Mouse (Mus musculus): ENCODE results near the gene Dnah2. TPM values are rescaled to one million over a fixed set of nuclear protein-coding genes. Genes with fewer than 3 reads are reported as not detected.

The Dnah2 gene
- polyA plus RNA-seq, 1 experiment from 2014 or later = 3.1 TPM

- WGBS = under 1% methylated on average over 45 of the region's 46 CpGs
- peak overlapping the region; percentile 65 for H3K4me3 ChIP-seq (replicated peaks)
- no peaks in the 10 kb centered on the region for H3K9me3 ChIP-seq (replicated peaks)
- ATAC-seq (ENCODE audit: low FRiP score) = peak; percentile 46
- H3K4me2 ChIP-seq = peak overlapping the region; percentile 96
- peaks cover 68% of the 10 kb centered on the region for H3K4me1 ChIP-seq
- H3K36me3 ChIP-seq = peaks cover 45% of the 10 kb centered on the region
- peak overlapping the region; percentile 77 for H3K9ac ChIP-seq (replicated peaks)
- H3K27me3 ChIP-seq (replicated peaks) = no peaks in the 10 kb centered on the region
- H3K27ac ChIP-seq (replicated peaks) = peak overlapping the region; percentile 98
Observed at GRCm38 (mm10) chr11:69409378-69410044, 139.4 kb downstream of the Dnah2 start.

DNA sequence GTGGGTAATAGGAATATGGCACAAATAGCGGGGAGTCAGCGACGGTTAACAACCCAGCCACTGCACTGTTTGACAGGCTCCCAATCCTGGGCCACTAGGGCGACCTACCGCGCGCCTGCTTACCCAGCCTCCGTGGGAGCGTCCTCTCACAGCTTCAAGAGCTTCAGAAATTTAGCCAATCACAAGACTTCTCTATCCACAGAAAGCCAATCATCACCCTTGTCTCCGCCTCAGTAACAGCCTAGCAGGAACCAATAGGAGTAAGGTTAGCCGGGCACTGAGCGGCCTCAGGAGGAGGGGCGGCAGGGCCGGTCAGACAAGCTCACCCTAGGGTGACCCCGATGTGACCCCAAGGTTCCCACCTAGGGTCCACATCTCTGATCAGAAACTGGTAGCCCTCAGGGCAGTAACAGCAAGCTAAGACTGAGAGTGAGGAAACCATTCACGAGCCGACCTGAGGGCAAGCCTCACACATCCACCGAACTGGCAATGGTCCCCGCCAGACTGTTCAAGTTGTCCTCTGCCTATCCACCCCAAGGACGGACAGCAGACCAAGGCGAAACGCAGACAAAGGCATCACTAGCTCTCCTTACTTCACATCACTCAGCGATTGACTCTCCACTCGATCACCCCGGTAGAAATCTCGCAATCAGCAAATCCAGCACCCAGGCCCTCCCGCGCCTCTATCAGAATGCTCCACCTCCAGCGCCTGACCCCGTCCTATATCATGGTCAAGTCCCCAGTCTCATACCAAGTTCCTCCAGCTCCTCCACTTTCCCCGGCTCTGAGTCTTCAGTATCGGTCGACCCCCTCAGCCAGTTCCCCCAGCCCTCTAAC, 140.2 kb downstream of the Dnah2 start:
- Histone ChIP-seq H3K36me3 (peaks cover 53% of the 10 kb centered on the region), H3K4me2 (peak overlapping the region; percentile 96), H3K4me1 (peaks cover 60% of the 10 kb centered on the region), H3K9me3 (replicated peaks) (no peaks in the 10 kb centered on the region), H3K27me3 (replicated peaks) (no peaks in the 10 kb centered on the region), H3K4me3 (replicated peaks) (peak overlapping the region; percentile 65), H3K27ac (replicated peaks) (peak overlapping the region; percentile 98), H3K9ac (replicated peaks) (peak overlapping the region; percentile 77)
- WGBS = under 1% methylated on average over 33 of the region's 33 CpGs
- ATAC-seq (ENCODE audit: low FRiP score) = peak; percentile 68

- H3K27ac ChIP-seq (replicated peaks) = peak overlapping the region; percentile 98
- ATAC-seq (ENCODE audit: low FRiP score) = no peak
- no peaks in the 10 kb centered on the region for H3K9me3 ChIP-seq (replicated peaks)
- peak overlapping the region; percentile 77 for H3K9ac ChIP-seq (replicated peaks)
- H3K4me3 ChIP-seq (replicated peaks) = peak overlapping the region; percentile 65
- peak overlapping the region; percentile 96 for H3K4me2 ChIP-seq
- H3K4me1 ChIP-seq = peaks cover 49% of the 10 kb centered on the region
- no peaks in the 10 kb centered on the region for H3K27me3 ChIP-seq (replicated peaks)
- WGBS = 87% methylated on average over 4 of the region's 4 CpGs
- peaks cover 58% of the 10 kb centered on the region for H3K36me3 ChIP-seq
Observed at GRCm38 (mm10) chr11:69407724-69408004, 141.2 kb downstream of the Dnah2 start.

- H3K4me2 ChIP-seq = 0 out of 2 replicates have a peak overlapping the region, but pooled peaks have one; percentile 96
- 91% methylated on average over 16 of the region's 16 CpGs for WGBS
- no peak overlapping the region for H3K9ac ChIP-seq (replicated peaks)
- peaks cover 58% of the 10 kb centered on the region for H3K36me3 ChIP-seq
- peaks cover 44% of the 10 kb centered on the region for H3K4me1 ChIP-seq
- H3K27ac ChIP-seq (replicated peaks) = no peak overlapping the region
- H3K27me3 ChIP-seq (replicated peaks) = no peaks in the 10 kb centered on the region
- no peak for ATAC-seq (ENCODE audit: low FRiP score)
- H3K9me3 ChIP-seq (replicated peaks) = no peaks in the 10 kb centered on the region
- peak overlapping the region; percentile 65; the same call in 1 of the 2 replicates for H3K4me3 ChIP-seq (replicated peaks)
Observed at GRCm38 (mm10) chr11:69406867-69407723, 141.8 kb downstream of the Dnah2 start.

GRCm38 (mm10) chr11:69406282-69406681, 142.6 kb downstream of the Dnah2 start:
- Histone ChIP-seq H3K27me3 (replicated peaks) (no peaks in the 10 kb centered on the region), H3K27ac (replicated peaks) (no peak overlapping the region), H3K36me3 (peaks cover 66% of the 10 kb centered on the region), H3K9ac (replicated peaks) (no peak overlapping the region), H3K4me3 (replicated peaks) (no peak overlapping the region), H3K9me3 (replicated peaks) (no peaks in the 10 kb centered on the region), H3K4me2 (no peak overlapping the region), H3K4me1 (peaks cover 40% of the 10 kb centered on the region)
- WGBS = 93% methylated on average over 19 of the region's 19 CpGs
- ATAC-seq (ENCODE audit: low FRiP score) = no peak

GRCm38 (mm10) chr11:69405397-69406200, 143.3 kb downstream of the Dnah2 start:
- Histone ChIP-seq H3K9ac (replicated peaks) (no peak overlapping the region), H3K4me1 (peaks cover 44% of the 10 kb centered on the region), H3K4me3 (replicated peaks) (no peak overlapping the region), H3K4me2 (no peak overlapping the region), H3K9me3 (replicated peaks) (no peaks in the 10 kb centered on the region), H3K27me3 (replicated peaks) (no peaks in the 10 kb centered on the region), H3K36me3 (peaks cover 73% of the 10 kb centered on the region), H3K27ac (replicated peaks) (no peak overlapping the region)
- WGBS = 90% methylated on average over 24 of the region's 24 CpGs
- ATAC-seq (ENCODE audit: low FRiP score) = no peak

GRCm38 (mm10) chr11:69404595-69405396, 144.1 kb downstream of the Dnah2 start:
- no peak for ATAC-seq (ENCODE audit: low FRiP score)
- 93% methylated on average over 23 of the region's 24 CpGs for WGBS
- H3K9me3 ChIP-seq (replicated peaks) = no peaks in the 10 kb centered on the region
- peaks cover 5% of the 10 kb centered on the region; the same call in 1 of the 2 replicates for H3K27me3 ChIP-seq (replicated peaks)
- H3K4me3 ChIP-seq (replicated peaks) = no peak overlapping the region
- no peak overlapping the region for H3K9ac ChIP-seq (replicated peaks)
- H3K27ac ChIP-seq (replicated peaks) = 0 out of 2 replicates have a peak overlapping the region, but pooled peaks have one; percentile 18
- peaks cover 36% of the 10 kb centered on the region for H3K4me1 ChIP-seq
- peaks cover 81% of the 10 kb centered on the region for H3K36me3 ChIP-seq
- no peak overlapping the region for H3K4me2 ChIP-seq

DNA sequence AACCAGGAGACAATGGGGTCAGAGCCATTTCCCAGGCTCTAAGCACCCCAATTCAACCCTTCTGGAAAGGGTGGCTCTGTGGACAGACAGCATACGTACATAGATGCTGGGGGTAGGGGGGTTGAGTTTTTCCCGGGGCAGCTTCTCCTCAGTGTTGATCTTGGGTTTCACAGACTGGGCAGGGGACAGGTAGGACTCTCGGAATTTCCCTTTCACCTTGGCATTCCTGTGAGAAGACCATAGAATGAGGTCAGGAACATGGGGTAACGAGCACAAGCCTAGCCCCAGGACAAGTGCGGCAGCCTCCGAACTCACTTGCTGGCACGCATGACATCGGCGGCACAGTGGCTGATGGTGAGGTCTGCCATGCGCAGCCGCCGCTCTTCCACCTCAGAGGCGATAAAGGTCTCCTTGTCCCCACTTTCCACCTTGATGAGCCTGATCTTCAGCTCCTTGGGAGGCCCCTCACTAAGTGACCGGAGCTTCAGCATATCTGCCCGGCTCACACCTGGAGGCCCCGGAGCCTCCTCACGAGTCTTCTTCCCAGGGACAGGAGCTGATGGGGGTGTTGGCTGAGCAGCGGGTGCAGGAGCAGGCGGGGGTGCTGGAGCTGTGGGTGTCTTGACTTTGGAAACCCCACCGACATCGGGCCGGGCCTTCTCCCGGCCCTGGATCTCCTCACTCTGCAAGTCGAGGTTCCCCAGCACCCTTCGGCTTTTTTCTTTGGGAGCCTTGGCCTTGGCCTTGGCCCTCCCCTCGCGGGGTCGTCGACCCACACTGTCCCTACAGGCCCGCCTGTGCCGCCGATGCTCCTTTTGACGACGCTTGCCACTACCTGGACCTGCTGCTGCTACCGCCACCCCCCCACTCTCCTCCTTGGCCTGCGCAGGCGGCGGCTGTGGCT, 145.0 kb downstream of the Dnah2 start:
- Histone ChIP-seq H3K9ac (replicated peaks) (no peak overlapping the region), H3K27ac (replicated peaks) (0 out of 2 replicates have a peak overlapping the region, but pooled peaks have one; percentile 18), H3K27me3 (replicated peaks) (peaks cover 5% of the 10 kb centered on the region; the same call in 1 of the 2 replicates), H3K4me1 (peaks cover 28% of the 10 kb centered on the region), H3K9me3 (replicated peaks) (no peaks in the 10 kb centered on the region), H3K36me3 (peaks cover 87% of the 10 kb centered on the region), H3K4me2 (no peak overlapping the region), H3K4me3 (replicated peaks) (no peak overlapping the region)
- ATAC-seq (ENCODE audit: low FRiP score) = no peak
- 92% methylated on average over 38 of the region's 38 CpGs for WGBS

DNA sequence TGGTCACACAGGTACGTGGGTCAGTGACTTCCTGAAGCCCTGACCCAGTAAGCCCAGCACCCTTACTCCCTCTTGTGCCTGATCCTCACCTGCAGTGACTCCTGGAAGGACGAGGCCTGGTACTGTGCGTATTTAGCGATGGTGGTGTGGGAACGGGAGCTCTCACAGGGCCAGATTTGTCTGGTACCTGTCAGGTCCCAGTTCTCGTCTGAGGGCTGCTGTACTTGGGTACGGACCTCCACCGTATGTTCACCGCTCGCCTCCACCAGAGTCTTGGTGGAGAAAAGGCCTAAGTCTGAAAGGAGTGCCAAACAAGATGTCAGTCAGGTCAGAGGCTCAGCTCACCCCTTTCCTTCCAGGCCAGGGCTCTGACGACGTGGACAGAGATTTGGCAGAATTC, 146.9 kb downstream of the Dnah2 start:
- 88% methylated on average over 12 of the region's 12 CpGs for WGBS
- Histone ChIP-seq H3K36me3 (peaks cover 81% of the 10 kb centered on the region), H3K27ac (replicated peaks) (no peak overlapping the region), H3K4me1 (peaks cover 19% of the 10 kb centered on the region), H3K4me3 (replicated peaks) (no peak overlapping the region), H3K4me2 (no peak overlapping the region), H3K9me3 (replicated peaks) (no peaks in the 10 kb centered on the region), H3K9ac (replicated peaks) (no peak overlapping the region), H3K27me3 (replicated peaks) (peaks cover 5% of the 10 kb centered on the region; the same call in 1 of the 2 replicates)
- no peak for ATAC-seq (ENCODE audit: low FRiP score)

Measured in neural tube, embryonic 15.5 days (tissue).